Mouse (Mus musculus) gastrocnemius, adult 18-20 months (tissue): ENCODE measurements around the gene Zc3h4. TPM values are rescaled to one million over a fixed set of nuclear protein-coding genes. Genes with fewer than 3 reads are reported as not detected.

ENCODE experiments used
- DNase-seq: peaks from one replicate; pipeline ENCODE4 v3.0.0; 2021; ENCODE audit warnings: low spot score
- total RNA-seq, 2 experiments: library from RNA; stranded (reverse); gene quantifications; 2 replicates each; pipeline ENCODE4 v1.2.3; 2021

Zc3h4 gene
- total RNA-seq, 2 experiments from 2014 or later: 27.7 to 28.6 TPM

GRCm38 (mm10) chr7:16399820-16400688 lies 656 bp upstream of the Zc3h4 start:
- DNase-seq: peak; percentile 99

DNA sequence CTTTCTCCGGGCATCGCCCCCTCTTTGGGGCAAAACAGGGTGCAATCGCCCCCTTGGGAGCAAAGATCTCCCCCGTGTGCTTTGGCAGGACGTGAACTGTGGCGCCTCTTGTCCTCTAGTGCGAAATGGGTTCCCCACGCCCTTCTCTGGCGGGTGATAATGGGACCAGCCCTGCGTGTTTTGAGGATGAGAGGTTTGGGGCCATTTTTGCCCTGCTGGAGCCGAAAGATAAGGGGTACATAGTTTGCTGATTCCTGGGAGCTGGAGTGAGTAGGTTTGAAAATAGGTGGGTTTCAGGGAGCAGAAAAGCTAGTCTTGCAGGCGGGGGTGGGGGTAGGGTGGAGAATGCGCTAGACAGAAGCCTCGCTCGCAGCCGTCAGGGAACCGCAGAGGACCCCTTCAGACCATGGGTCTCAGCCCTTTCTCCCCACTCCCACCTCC lies 1.3 kb downstream of the Zc3h4 start:
- peak; percentile 38 for DNase-seq

DNA sequence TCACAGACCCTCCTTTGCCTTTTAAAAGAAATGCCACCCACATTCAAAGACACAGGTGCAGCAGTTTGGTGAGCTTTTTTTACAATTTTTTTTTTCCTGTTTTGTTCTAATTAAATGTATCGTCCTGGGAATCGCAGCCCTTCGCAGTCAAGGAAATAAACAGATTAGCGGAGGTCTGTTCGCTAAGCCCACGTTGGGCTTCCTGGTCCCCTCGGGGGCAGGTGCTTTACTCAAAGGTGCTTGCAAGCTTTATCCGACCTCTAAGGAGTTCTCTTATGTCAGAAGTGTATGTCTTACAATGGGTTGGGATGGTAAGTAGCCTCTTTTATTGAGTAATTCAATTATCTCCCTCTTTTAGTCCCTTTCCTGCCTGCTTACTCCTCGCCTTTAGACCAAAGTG lies 1.7 kb downstream of the Zc3h4 start:
- no peak for DNase-seq

DNA sequence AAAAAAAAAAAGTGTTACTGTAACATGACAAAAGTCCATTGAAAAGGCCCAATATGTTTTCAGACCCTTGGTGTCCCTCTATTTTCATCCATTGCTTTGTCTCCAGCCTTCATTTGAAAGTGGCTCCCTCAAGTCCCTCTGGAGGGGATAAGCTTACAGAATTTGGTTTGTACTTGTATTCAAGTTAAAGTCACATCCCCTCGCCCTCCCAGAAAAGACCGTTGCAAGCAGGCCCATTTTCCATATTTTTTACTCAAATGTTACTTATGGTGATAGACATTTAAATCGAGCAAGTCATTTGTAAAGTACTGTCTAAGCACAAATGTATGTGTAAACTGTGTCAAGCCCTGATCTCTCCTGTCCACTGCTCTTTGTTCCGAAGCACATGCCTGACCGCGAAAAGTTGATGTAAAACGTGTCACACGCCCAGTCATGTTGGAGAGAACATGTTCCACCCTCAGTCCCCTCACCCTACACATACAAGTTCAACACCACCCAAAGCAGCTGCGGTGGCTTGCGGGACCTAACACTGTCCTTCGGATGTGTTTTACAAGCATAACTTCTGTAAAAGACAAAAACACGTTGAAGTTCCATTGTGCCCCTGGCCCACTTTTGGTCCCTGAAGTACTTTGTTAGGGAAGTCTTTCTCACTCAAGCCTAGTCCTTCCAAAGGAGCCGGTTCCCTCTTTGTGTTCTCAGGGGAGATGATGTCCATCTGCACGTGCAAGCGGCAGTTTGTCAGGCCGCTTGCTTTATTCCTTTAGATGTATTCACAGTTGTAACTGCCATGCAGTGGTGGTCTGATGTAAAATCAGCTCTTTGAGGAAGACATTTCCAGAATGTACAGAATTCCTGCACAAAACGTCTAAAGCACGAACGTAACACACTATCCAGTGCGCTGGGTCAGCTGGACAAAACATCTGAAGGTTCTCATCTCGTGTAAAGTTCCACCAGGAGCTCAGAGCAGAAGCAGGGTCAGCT lies 2.5 kb downstream of the Zc3h4 start:
- DNase-seq: no peak

DNA sequence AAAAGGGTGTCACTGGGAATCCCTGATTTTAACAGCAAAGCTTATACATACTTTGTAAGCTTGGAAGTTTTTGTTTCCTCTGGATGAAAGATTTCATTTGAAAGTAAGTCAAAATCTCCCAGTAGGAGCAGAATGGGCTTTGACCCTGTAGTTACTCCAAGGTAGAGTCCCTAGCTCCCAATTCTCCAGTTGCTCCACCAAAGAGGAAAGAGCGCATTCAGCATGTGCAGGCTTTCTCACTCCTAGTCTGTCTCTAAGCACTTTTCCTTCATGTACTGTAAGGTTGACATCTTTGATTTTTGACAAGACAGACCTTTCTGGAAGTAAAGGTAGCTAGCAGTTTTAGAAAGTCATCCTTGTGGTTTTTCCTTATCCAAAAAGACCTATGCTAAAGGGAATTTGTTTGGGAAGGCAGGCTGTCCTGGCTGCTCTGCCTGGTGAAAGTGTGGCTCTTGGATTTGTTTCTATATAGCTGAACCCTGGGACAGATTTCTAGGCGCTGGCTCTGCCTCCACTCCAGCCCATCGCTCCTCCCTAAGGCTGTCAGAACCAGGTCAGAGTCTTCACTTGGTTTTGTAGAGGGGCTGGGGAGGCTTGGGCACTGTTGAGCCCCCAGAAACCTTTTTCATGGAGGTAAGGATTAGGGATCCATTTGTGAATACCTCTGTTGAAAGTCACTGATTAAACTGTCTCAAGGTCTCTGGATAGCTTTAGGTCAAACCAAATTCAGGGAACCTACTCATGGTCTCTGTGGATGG lies 3.8 kb downstream of the Zc3h4 start:
- DNase-seq: no peak

GRCm38 (mm10) chr7:16405073-16405455 lies 4.4 kb downstream of the Zc3h4 start:
- peak; percentile 78 for DNase-seq

GRCm38 (mm10) chr7:16405516-16406351 lies 5.0 kb downstream of the Zc3h4 start:
- peak; percentile 75 for DNase-seq

DNA sequence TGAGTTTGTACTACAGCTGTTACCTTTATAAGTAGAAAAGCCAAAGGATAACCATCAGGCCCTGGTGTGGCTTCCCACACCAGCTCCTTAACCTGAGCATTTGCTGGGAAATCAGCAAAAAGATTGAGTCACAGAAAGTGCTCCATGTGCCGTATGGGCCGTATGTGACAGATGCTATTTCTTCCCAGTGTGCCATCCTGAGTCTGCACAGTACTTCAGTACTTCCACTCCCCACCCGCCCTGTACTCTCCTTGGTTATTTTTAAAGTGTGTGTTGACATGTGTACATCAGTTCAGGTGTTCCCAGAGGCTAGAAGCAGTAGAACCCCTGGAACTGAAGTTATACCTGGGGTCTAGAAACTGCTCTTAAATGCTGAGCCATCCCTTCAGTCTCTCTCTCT lies 6.3 kb downstream of the Zc3h4 start:
- no peak for DNase-seq

- DNase-seq: no peak
Observed at GRCm38 (mm10) chr7:16411100-16411499, 10.4 kb downstream of the Zc3h4 start.

DNA sequence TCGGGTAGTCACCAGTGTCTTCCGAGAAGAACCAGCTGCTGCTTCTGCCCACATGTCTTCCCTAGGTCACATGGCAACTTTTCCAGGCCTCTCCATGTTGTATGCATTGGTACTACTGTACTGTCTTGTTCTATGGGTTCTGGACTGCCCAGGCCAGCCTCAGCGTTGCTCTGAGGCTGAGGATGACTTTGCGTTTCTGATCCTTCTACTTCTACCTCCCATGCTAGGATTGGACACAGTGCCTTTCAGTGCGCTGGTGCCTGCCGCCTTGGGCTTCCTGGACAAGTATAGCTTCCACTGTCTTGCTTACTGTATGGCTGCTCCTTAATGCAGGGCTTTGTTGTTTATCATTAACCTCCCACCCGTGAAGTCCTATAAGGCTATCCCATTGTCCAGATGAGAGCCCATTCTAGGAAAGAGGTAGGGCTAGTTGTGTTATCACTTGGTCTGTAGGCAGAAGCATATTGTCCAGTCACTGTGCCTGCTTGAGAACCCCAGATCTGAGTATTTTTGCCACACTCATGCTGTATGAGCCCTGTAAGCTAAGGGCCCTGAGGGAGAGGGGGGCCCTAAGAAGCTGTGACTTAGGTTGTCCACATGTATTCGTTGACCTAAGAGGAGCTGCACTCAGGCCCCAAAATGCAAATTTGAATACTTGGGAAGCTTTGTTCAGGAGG lies 11.6 kb downstream of the Zc3h4 start:
- DNase-seq: no peak

- no peak for DNase-seq
Observed at GRCm38 (mm10) chr7:16412930-16413329, 12.2 kb downstream of the Zc3h4 start.

DNA sequence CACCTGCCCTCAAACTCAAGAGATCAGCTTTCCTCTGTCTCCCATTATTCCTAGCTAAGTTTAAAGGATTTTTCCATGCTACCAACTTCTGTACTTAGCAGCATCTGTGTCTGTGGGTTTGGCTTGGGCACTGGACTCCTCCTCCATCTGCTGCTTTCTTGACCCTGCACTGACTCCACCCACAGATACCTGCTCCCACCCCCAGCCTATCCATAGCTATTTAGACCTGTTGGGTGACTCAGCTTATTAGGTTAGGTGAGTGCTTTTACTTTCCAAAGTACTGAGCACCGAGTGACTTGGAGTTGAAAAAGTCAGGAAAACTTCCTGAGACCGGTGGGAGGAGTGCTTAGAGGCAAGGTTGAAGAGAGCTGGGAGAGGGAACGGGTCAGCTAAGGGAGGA lies 14.7 kb downstream of the Zc3h4 start:
- no peak for DNase-seq

GRCm38 (mm10) chr7:16417141-16417771 lies 16.5 kb downstream of the Zc3h4 start:
- DNase-seq: peak; percentile 47

DNA sequence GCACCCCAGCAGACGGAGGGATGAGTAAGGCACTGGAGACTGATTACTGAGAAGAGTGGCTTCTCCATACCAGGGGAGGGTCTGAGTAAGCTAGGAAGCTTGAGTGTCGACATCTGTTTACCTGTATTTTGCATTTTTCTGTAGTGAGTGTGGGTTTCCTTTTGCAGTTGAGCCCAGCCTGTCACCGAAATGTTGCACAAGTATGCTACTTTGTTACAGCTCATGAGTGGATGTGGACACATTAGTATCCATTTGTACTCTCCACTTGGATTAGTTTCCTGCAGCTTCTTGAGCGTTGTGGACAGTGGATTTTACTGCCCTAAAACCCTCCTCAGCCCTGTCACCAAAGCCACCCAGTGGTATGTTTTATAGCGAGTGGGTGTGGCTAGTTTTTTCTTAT lies 18.0 kb downstream of the Zc3h4 start:
- no peak for DNase-seq

GRCm38 (mm10) chr7:16420493-16421118 lies 19.9 kb downstream of the Zc3h4 start:
- DNase-seq: no peak

DNA sequence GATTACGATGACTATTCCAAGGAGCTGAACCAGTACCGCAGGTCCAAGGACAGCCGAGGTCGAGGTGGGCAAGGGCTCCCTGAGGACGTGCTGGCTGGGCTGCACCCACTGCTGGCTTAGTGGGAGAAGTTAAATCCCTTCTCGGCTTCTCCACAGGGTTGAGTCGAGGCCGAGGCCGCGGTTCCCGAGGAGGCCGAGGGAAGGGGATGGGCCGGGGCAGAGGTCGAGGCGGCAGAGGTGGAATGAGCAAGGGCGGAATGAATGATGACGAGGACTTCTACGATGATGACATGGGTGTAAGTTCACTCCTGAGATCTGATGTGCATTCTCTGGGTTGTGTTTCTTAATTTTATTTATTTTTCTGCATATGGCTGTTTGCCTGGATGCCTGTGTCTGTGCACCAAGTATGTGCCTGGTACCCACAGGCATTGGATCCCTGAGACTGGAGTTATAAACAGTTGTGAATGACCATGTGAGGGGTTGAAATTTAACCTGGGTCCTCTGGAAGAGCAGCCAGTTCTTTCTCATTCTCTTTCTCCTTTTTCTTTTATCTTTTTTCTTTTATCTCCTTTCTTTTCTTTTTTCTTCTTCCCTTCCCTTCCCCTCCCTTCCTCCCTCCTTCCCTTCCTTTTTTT lies 21.6 kb downstream of the Zc3h4 start:
- DNase-seq: no peak

GRCm38 (mm10) chr7:16423731-16424130 lies 23.0 kb downstream of the Zc3h4 start:
- no peak for DNase-seq

GRCm38 (mm10) chr7:16425721-16426120 lies 25.0 kb downstream of the Zc3h4 start:
- DNase-seq: no peak
